Mouse (Mus musculus): Measurements from ENCODE around the gene Zkscan4. TPM values are rescaled to one million over a fixed set of nuclear protein-coding genes. Genes with fewer than 3 reads are reported as not detected.
"Not testable (repeated sequence)": the region's sequence is repeated elsewhere in the genome, so short reads cannot be mapped to it uniquely, and the experiment has no call there.

Gene Zkscan4
- total RNA-seq (2021), result 1 to 10 TPM; 7.4 TPM

- intact Hi-C loops (cut with DNase I), result not testable (repeated sequence)
- peak; percentile 70 to 79 for DNase-seq (ENCODE audit: extremely low spot score in 1 of 2, low spot score in 2 of 2)
Observed at GRCm38 (mm10) chr13:21478759-21479670, at the start of gene Zkscan4, which contains the start of gene Gm10065. Gene Zkscan4, plus strand, starts transcription at chr13:21478907. Gene Gm10065, minus strand, starts transcription at chr13:21479441.

- no peak for DNase-seq (ENCODE audit: extremely low spot score in 1 of 2, low spot score in 2 of 2)
Observed at GRCm38 (mm10) chr13:21435476-21435875, 43.2 kb upstream of the Zkscan4 start.

GRCm38 (mm10) chr13:21440503-21441206 is 38.1 kb upstream of the Zkscan4 start, which contains the start of gene Pgbd1:
Gene Pgbd1, minus strand, starts transcription at chr13:21441058.
- peak; percentile 63 to 86 for DNase-seq (ENCODE audit: extremely low spot score in 1 of 2, low spot score in 2 of 2)
- intact Hi-C loops (cut with DNase I), result no loop called here

More at GRCm38 (mm10) chr13:21435476-21435875, 43.2 kb upstream of the Zkscan4 start:
- intact Hi-C loops (cut with DNase I), result no loop called here

- no peak for DNase-seq (ENCODE audit: extremely low spot score in 1 of 2, low spot score in 2 of 2)
- intact Hi-C loops (cut with DNase I), result no loop called here
Observed at GRCm38 (mm10) chr13:21441207-21441572, 37.5 kb upstream of the Zkscan4 start.

GRCm38 (mm10) chr13:21446796-21447195 is 31.9 kb upstream of the Zkscan4 start:
- DNase-seq (ENCODE audit: extremely low spot score in 1 of 2, low spot score in 2 of 2), result no peak
- intact Hi-C loops (cut with DNase I), result no loop called here

- intact Hi-C loops (cut with DNase I), result no loop called here
- DNase-seq (ENCODE audit: extremely low spot score in 1 of 2, low spot score in 2 of 2), result no peak
Observed at GRCm38 (mm10) chr13:21447856-21448614, 30.7 kb upstream of the Zkscan4 start.

- no peak for DNase-seq (ENCODE audit: extremely low spot score in 1 of 2, low spot score in 2 of 2)
- intact Hi-C loops (cut with DNase I), result loop anchor here (5.0 kb wide), 1 partner anchor 51 kb away; the partner anchor contains the start of gene Zkscan3
Observed at GRCm38 (mm10) chr13:21453042-21453441, 25.7 kb upstream of the Zkscan4 start.

- intact Hi-C loops (cut with DNase I), result loop anchor here (5.0 kb wide), 1 partner anchor 51 kb away; the partner anchor contains the start of gene Zkscan3
- DNase-seq (ENCODE audit: extremely low spot score in 1 of 2, low spot score in 2 of 2), result peak; percentile 63 to 77
Observed at GRCm38 (mm10) chr13:21453449-21453848, 25.3 kb upstream of the Zkscan4 start, which contains the start of gene Zscan26. Gene Zscan26, minus strand, starts transcription at chr13:21453730.

GRCm38 (mm10) chr13:21454133-21454532 is 24.6 kb upstream of the Zkscan4 start:
- intact Hi-C loops (cut with DNase I), result loop anchor here (5.0 kb wide), 1 partner anchor 52 kb away; the partner anchor contains the start of gene Zkscan3
- DNase-seq (ENCODE audit: extremely low spot score in 1 of 2, low spot score in 2 of 2), result no peak

- intact Hi-C loops (cut with DNase I), result no loop called here
Observed at GRCm38 (mm10) chr13:21456347-21456746, 22.4 kb upstream of the Zkscan4 start.

GRCm38 (mm10) chr13:21462516-21462915 is 16.2 kb upstream of the Zkscan4 start:
- DNase-seq (ENCODE audit: extremely low spot score in 1 of 2, low spot score in 2 of 2); intact Hi-C loops (cut with DNase I): not testable (repeated sequence)

More at GRCm38 (mm10) chr13:21456347-21456746, 22.4 kb upstream of the Zkscan4 start:
- no peak for DNase-seq (ENCODE audit: extremely low spot score in 1 of 2, low spot score in 2 of 2)

GRCm38 (mm10) chr13:21467336-21467735 is 11.4 kb upstream of the Zkscan4 start:
- DNase-seq (ENCODE audit: extremely low spot score in 1 of 2, low spot score in 2 of 2), result no peak
- intact Hi-C loops (cut with DNase I), result no loop called here

- peak; percentile 33 to 88 for DNase-seq (ENCODE audit: extremely low spot score in 1 of 2, low spot score in 2 of 2)
- intact Hi-C loops (cut with DNase I), result no loop called here
Observed at GRCm38 (mm10) chr13:21468061-21469019, 10.4 kb upstream of the Zkscan4 start, which contains the start of gene Nkapl. Gene Nkapl, minus strand, starts transcription at chr13:21468509.

GRCm38 (mm10) chr13:21469097-21469496 is 9.6 kb upstream of the Zkscan4 start:
- DNase-seq (ENCODE audit: extremely low spot score in 1 of 2, low spot score in 2 of 2), result no peak
- intact Hi-C loops (cut with DNase I), result no loop called here

- DNase-seq (ENCODE audit: extremely low spot score in 1 of 2, low spot score in 2 of 2), result no peak
- intact Hi-C loops (cut with DNase I), result no loop called here
Observed at GRCm38 (mm10) chr13:21472427-21472826, 6.3 kb upstream of the Zkscan4 start.

GRCm38 (mm10) chr13:21486881-21487280 is 8.2 kb downstream of the Zkscan4 start:
- DNase-seq (ENCODE audit: extremely low spot score in 1 of 2, low spot score in 2 of 2), result no peak
- intact Hi-C loops (cut with DNase I), result no loop called here

- intact Hi-C loops (cut with DNase I), result no loop called here
- DNase-seq (ENCODE audit: extremely low spot score in 1 of 2, low spot score in 2 of 2), result no peak
Observed at GRCm38 (mm10) chr13:21492847-21493246, 14.1 kb downstream of the Zkscan4 start.
